Mouse (Mus musculus) MEL (cell line): Measurements from ENCODE around the gene Col6a4. TPM values are rescaled to one million over a fixed set of nuclear protein-coding genes. Genes with fewer than 3 reads are reported as not detected.

Source experiments
- DNase-seq: peaks from one replicate; pipeline ENCODE4 v3.0.0; 2011; ENCODE audit warnings: low read depth, low spot score
- H3K27ac ChIP-seq: 2 replicates; pipeline ENCODE4 v1.5.1; 2012; ENCODE audit warnings: low read depth, mild to moderate bottlenecking, control low read depth, low read length, moderate library complexity; ENCODE audit not compliant: control insufficient read depth
- H3K27me3 ChIP-seq, 2 experiments: fragments of 150-350 bp in 1 of 2; sonication (generic) in 1 of 2; 2 replicates each; pipeline ENCODE4 v1.6.1; 2012; ENCODE audit warnings: low read length in 2 of 2, mild to moderate bottlenecking in 2 of 2, improper control_type of control experiment in 1 of 2, moderate library complexity in 1 of 2; ENCODE audit not compliant: insufficient read depth in 2 of 2, control insufficient read depth in 1 of 2
- H3K36me3 ChIP-seq, 2 experiments: 2 replicates each; pipeline ENCODE4 v1.6.1; 2012 to 2014; ENCODE audit warnings: low read length in 2 of 2, improper control_type of control experiment in 1 of 2, inconsistent platforms in 1 of 2, mild to moderate bottlenecking in 1 of 2; ENCODE audit not compliant: insufficient read depth in 2 of 2, control insufficient read depth in 1 of 2
- H3K4me1 ChIP-seq, 2 experiments: fragments of 150-350 bp in 1 of 2; sonication (generic) in 1 of 2; 2 replicates each; pipeline ENCODE4 v1.6.1; 2012; ENCODE audit warnings: low read length in 2 of 2, improper control_type of control experiment in 1 of 2, mild to moderate bottlenecking in 1 of 2; ENCODE audit not compliant: insufficient read depth in 2 of 2, control insufficient read depth in 1 of 2
- H3K4me3 ChIP-seq, 2 experiments: fragments of 150-350 bp in 1 of 2; sonication (generic) in 1 of 2; 2 replicates each; pipeline ENCODE4 v1.5.1; 2012; ENCODE audit warnings: low read depth in 2 of 2, low read length in 2 of 2, mild to moderate bottlenecking in 2 of 2, moderate library complexity in 2 of 2, control low read depth in 1 of 2, improper control_type of control experiment in 1 of 2; ENCODE audit not compliant: control insufficient read depth in 1 of 2, insufficient read depth in 1 of 2
- H3K79me2 ChIP-seq: 2 replicates; pipeline ENCODE4 v1.6.1; 2012; ENCODE audit warnings: mild to moderate bottlenecking, low read length, moderate library complexity; ENCODE audit not compliant: control insufficient read depth, poor library complexity, insufficient read depth
- H3K9ac ChIP-seq: 2 replicates; pipeline ENCODE4 v1.6.1; 2012; ENCODE audit warnings: low read depth, mild to moderate bottlenecking, control low read depth, low read length, moderate library complexity; ENCODE audit not compliant: control insufficient read depth, poor library complexity, severe bottlenecking
- H3K9me3 ChIP-seq: fragments of 150-350 bp; sonication (generic); replicated peaks from 2 replicates; pipeline ENCODE4 v1.6.1; 2012; ENCODE audit warnings: mild to moderate bottlenecking, low read length, improper control_type of control experiment, moderate library complexity; ENCODE audit not compliant: insufficient read depth
- E2F4 ChIP-seq: IDR thresholded peaks from 2 replicates; pipeline ENCODE4 v1.6.1; 2011; ENCODE audit warnings: low read depth, low read length, improper control_type of control experiment, borderline replicate concordance
- ELF1 ChIP-seq: IDR thresholded peaks from 2 replicates; pipeline ENCODE4 v1.6.1; 2014; ENCODE audit warnings: low read depth, mild to moderate bottlenecking, inconsistent platforms, low read length, improper control_type of control experiment, moderate library complexity
- EP300 ChIP-seq, 2 experiments: IDR thresholded peaks; 2 replicates each; pipeline ENCODE4 v1.6.1; 2011; ENCODE audit warnings: improper control_type of control experiment in 2 of 2, low read length in 2 of 2, low read depth in 1 of 2, mild to moderate bottlenecking in 1 of 2
- HCFC1 ChIP-seq: IDR thresholded peaks from 2 replicates; pipeline ENCODE4 v1.6.1; 2012; ENCODE audit warnings: low read depth, mild to moderate bottlenecking, inconsistent platforms, low read length, improper control_type of control experiment, moderate library complexity
- MAZ ChIP-seq: IDR thresholded peaks from 2 replicates; pipeline ENCODE4 v1.6.1; 2012; ENCODE audit warnings: low read depth, mild to moderate bottlenecking, inconsistent platforms, low read length, improper control_type of control experiment
- MEF2A ChIP-seq: IDR thresholded peaks from 2 replicates; pipeline ENCODE4 v1.6.1; 2014; ENCODE audit warnings: low read depth, mild to moderate bottlenecking, inconsistent platforms, low read length, improper control_type of control experiment; ENCODE audit not compliant: poor library complexity, insufficient replicate concordance, severe bottlenecking; ENCODE audit errors: extremely low read depth
- NELFE ChIP-seq: IDR thresholded peaks from 2 replicates; pipeline ENCODE4 v1.6.1; 2011; ENCODE audit warnings: low read depth, low read length, improper control_type of control experiment
- POLR2A ChIP-seq, 2 experiments: IDR thresholded peaks; 2 replicates each; pipeline ENCODE4 v1.6.1; 2011 to 2012; ENCODE audit warnings: low read length in 2 of 2, mild to moderate bottlenecking in 2 of 2, control low read depth in 1 of 2, improper control_type of control experiment in 1 of 2, low read depth in 1 of 2, moderate library complexity in 1 of 2; ENCODE audit not compliant: control insufficient read depth in 1 of 2, insufficient read depth in 1 of 2, poor library complexity in 1 of 2
- SIN3A ChIP-seq: IDR thresholded peaks from 2 replicates; pipeline ENCODE4 v1.6.1; 2012; ENCODE audit warnings: low read length, improper control_type of control experiment, inconsistent platforms
- SMC3 ChIP-seq: IDR thresholded peaks from 2 replicates; pipeline ENCODE4 v1.6.1; 2011; ENCODE audit warnings: low read depth, low read length, improper control_type of control experiment
- TAL1 ChIP-seq: IDR thresholded peaks from 2 replicates; pipeline ENCODE4 v1.6.1; 2012; ENCODE audit warnings: mild to moderate bottlenecking, inconsistent platforms, low read length, moderate library complexity, mixed read lengths
- UBTF ChIP-seq: IDR thresholded peaks from 2 replicates; pipeline ENCODE4 v1.6.1; 2012; ENCODE audit warnings: low read depth, mild to moderate bottlenecking, inconsistent platforms, low read length, improper control_type of control experiment, moderate library complexity, borderline replicate concordance; ENCODE audit not compliant: insufficient read depth
- USF1 ChIP-seq: IDR thresholded peaks from 2 replicates; pipeline ENCODE4 v1.6.1; 2014; ENCODE audit warnings: low read depth, mild to moderate bottlenecking, inconsistent platforms, low read length, improper control_type of control experiment, moderate library complexity
- USF2 ChIP-seq, 2 experiments: IDR thresholded peaks; 2 replicates each; pipeline ENCODE4 v1.6.1; 2011 to 2012; ENCODE audit warnings: improper control_type of control experiment in 2 of 2, low read length in 2 of 2, borderline replicate concordance in 1 of 2, inconsistent platforms in 1 of 2, low read depth in 1 of 2, mild to moderate bottlenecking in 1 of 2; ENCODE audit not compliant: insufficient read depth in 1 of 2
- ZC3H11A ChIP-seq: IDR thresholded peaks from 2 replicates; pipeline ENCODE4 v1.6.1; 2012; ENCODE audit warnings: low read depth, mild to moderate bottlenecking, inconsistent platforms, low read length, improper control_type of control experiment
- ZNF384 ChIP-seq: IDR thresholded peaks from 2 replicates; pipeline ENCODE4 v1.6.1; 2012; ENCODE audit warnings: low read depth, mild to moderate bottlenecking, inconsistent platforms, low read length, improper control_type of control experiment
- polyA plus RNA-seq, 2 experiments: library from polyadenylated mRNA; stranded (reverse) in 1 of 2; unstranded in 1 of 2; fragments of >175 nt in 1 of 2; fragments of >200 nt in 1 of 2; gene quantifications; 2 replicates each; pipeline versions ENCODE4 v1.2.1 to v1.2.4; 2012; ENCODE audit warnings: low replicate concordance in 2 of 2, low read depth in 1 of 2; ENCODE audit not compliant: insufficient read length in 2 of 2, insufficient read depth in 1 of 2, missing spikeins in 1 of 2
- total RNA-seq: library from RNA; depleted of rRNA; stranded (reverse); fragments of 300-350 nt; gene quantifications from 2 replicates; pipeline ENCODE4 v1.2.3, GENCODE M21; 2012

The Col6a4 gene
- total and polyA plus RNA-seq, 3 experiments: not detected

DNA sequence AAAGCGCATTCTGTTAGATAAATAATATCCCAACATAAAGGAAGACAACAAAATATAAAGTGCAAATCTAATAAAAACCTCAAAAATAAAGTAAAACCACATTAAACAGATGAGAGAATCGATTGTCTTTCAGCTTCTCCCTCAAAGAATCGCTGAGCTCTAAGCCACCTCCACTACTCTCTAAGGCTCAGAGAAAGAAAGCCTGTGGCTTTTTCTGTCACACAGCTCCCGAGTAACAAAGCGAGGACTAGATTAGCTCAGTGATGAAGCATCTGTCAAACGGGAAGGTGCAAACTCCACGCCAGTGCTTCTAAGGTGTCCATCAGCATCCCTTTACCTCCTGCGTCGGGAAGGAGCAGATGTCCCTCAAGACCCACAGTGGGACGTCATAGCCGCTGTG lies 98.6 kb downstream of the Col6a4 start:
- no peak overlapping the region for H3K27ac ChIP-seq
- H3K27me3 ChIP-seq: no peaks in the 10 kb centered on the region
- H3K79me2 ChIP-seq: no peaks in the 10 kb centered on the region
- TF ChIP-seq USF1 (no peak), TAL1 (no peak), E2F4 (no peak), MEF2A (no peak), ZNF384 (no peak), ZC3H11A (no peak), EP300 (IDR thresholded peaks at IDR 0.05; ENCODE audit: low read depth in 1 of 2, low read length in 2 of 2) (no peak), SMC3 (no peak), USF2 (IDR thresholded peaks at IDR 0.05; ENCODE audit: borderline replicate concordance in 1 of 2, insufficient read depth in 1 of 2, low read depth in 1 of 2, low read length in 2 of 2) (no peak), ELF1 (no peak), NELFE (no peak), POLR2A (IDR thresholded peaks at IDR 0.05; ENCODE audit: control insufficient read depth in 1 of 2, insufficient read depth in 1 of 2, low read depth in 1 of 2, low read length in 2 of 2, poor library complexity in 1 of 2) (no peak)
- TF ChIP-seq, all 39 proteins: peak for 0
- Histone ChIP-seq H3K36me3 (no peaks in the 10 kb centered on the region), H3K9me3 (no peaks in the 10 kb centered on the region), H3K4me3 (no peak overlapping the region), H3K4me1 (no peaks in the 10 kb centered on the region), H3K9ac (no peak overlapping the region)
- DNase-seq: no peak

DNA sequence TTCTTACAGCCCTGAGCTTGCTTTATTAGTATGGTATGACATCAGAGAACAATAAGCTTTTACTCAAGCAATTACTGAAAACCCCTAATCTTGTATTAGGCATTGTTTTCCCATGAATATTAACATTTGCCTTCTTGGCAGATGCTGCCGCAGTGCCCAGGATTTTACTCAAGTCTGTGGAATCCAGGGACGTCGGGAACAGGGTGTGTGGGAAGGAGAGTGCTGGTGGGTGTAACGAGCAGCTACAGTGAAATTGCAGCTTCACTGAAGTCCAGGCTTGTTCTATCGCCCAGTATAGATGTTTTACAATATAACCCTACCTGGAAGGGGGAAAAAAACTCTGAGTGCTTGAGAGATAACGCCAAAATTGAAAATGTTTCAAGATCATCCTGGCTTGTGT lies 104.2 kb downstream of the Col6a4 start:
- no peak overlapping the region for H3K4me3 ChIP-seq
- no peak for DNase-seq
- TF ChIP-seq UBTF (no peak), NELFE (no peak), MAZ (no peak), HCFC1 (no peak), SIN3A (no peak), POLR2A (IDR thresholded peaks at IDR 0.05; ENCODE audit: control insufficient read depth in 1 of 2, insufficient read depth in 1 of 2, low read depth in 1 of 2, low read length in 2 of 2, poor library complexity in 1 of 2) (no peak)

More for the DNA sequence above, 104.2 kb downstream of the Col6a4 start:
- Histone ChIP-seq H3K79me2 (no peaks in the 10 kb centered on the region), H3K9me3 (no peaks in the 10 kb centered on the region), H3K9ac (no peak overlapping the region), H3K27ac (no peak overlapping the region), H3K27me3 (no peaks in the 10 kb centered on the region), H3K36me3 (no peaks in the 10 kb centered on the region), H3K4me1 (no peaks in the 10 kb centered on the region)
